Mouse (Mus musculus): ENCODE results near the gene Phospho2.

DNA sequence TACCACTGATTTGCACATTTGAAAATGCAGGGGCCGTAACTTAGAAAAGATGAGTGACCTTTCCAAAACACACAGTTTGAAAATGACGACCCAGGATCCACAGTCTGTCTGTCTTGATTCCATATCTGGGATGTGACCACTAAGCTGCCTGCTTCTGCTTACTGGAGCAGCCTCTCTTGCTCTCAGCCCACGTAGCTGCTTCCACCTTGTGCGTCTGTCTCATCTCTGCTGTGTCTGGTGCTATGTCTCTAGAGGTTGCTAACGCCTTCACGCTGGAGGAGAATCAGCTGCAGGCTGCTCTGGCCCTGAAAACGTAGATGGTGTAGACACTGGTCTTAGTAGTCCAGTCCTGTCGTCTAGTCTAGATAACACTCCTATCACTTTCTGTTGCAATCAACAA lies 40.7 kb downstream of the Phospho2 start:
- TF ChIP-seq POLR2A (IDR thresholded peaks at IDR 0.05; ENCODE audit: control insufficient read depth, low read depth, low read length) (no peak), CTCF (IDR thresholded peaks at IDR 0.05; ENCODE audit: control insufficient read depth, insufficient read depth, insufficient replicate concordance, low read depth, low read length) (no peak)

Measured in testis, adult 2 months (tissue).